Mouse (Mus musculus) adrenal gland, postnatal 14 days (tissue): ENCODE measurements around the gene Tedc1. TPM values are rescaled to one million over a fixed set of nuclear protein-coding genes. Genes with fewer than 3 reads are reported as not detected.
A peak's percentile ranks its signal among the peaks of the same experiment; 100 is the strongest.

Experiments used
- DNase-seq: peaks from one replicate; pipeline ENCODE4 v3.0.0; 2021; ENCODE audit warnings: mixed read lengths
- total RNA-seq: library from RNA; stranded (reverse); gene quantifications from 2 replicates; pipeline ENCODE4 v1.2.3, GENCODE M21; 2021

The Tedc1 gene
- total RNA-seq, 1 experiment from 2014 or later = 3.7 TPM

DNA sequence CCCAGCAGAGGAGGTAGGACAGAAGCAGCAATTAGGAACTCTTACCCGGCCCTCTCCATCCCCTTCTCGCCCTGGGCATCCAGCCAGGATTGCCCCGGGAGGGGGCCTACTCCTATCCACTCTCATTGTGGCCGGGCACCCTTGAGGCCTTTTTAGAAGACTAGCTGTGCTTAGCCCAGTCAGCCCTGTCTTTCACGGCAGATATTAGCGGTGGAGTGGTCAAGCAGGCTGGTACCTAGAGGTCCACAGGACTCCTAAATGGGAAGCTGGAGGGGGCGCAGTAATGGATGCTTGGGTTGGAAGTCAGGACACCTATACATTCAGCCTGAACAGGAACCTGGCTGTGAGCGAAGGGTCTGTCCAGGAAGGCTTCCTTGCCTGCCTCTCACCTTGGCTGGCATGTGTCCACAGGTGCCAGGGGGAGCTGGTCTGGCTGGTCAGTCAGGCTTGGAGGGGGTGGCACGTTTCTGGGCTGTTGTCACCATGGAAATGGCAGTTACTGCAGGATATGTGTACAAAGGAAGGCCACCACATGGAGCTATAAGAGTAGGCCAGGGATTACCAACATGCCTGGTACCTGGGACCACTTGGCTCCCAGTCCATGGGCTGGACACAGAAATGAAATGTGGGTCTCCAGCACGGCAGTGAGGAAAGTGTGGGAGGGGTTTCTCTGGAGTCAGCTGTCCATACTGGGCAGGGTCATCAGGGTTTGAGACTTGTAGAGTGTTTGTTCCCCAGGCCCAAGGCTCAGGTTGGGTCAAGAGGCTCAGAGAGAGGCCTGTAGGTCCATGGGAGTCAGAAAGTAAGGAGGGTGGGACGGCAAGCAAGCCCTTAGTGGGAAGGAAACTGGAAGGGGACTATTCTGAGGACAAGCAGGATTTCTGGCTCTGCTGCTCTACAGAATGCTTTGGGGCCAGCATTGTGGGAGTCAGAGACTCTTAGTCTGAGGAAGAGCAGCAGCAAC is 17.0 kb upstream of the Tedc1 start:
- no peak for DNase-seq

DNA sequence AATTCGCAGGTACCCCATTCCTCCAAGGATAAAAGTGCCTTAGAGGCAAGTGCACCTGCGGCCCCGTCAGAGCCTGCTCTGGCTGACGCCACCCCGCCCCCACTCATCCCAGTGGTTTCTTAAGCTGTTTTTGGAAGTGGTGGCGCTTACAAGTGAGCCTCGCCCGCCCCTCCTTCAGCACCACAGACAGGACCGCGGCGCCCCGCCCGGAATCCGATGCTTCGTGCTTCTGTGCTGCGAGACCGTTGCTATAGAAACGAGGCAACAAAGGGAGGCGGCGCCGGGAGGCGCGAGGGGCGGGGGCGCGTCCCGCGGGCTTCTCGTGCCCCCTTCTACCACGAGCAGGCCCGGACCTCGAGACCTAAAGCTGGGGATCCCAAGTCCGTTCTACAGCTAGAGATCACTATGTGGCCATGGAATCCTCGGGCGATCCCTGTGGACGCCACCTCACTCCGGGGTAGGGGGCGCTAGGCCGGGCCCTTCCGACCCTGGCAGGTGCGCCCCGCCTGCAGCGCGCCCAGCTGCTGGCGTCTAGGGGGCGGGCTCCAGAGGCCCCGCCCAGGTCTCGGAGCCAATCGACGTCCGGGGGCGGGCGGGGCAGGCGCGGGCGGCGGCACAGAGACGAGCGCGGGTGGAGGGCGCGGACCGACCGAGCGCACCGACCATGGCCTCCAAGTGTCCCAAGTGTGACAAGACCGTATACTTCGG is 16.2 kb upstream of the Tedc1 start, which contains the start of gene Crip2:
Gene Crip2, plus strand, starts transcription at position 329 of the 708 bp plus-strand sequence.
- peak; percentile 91 for DNase-seq

DNA sequence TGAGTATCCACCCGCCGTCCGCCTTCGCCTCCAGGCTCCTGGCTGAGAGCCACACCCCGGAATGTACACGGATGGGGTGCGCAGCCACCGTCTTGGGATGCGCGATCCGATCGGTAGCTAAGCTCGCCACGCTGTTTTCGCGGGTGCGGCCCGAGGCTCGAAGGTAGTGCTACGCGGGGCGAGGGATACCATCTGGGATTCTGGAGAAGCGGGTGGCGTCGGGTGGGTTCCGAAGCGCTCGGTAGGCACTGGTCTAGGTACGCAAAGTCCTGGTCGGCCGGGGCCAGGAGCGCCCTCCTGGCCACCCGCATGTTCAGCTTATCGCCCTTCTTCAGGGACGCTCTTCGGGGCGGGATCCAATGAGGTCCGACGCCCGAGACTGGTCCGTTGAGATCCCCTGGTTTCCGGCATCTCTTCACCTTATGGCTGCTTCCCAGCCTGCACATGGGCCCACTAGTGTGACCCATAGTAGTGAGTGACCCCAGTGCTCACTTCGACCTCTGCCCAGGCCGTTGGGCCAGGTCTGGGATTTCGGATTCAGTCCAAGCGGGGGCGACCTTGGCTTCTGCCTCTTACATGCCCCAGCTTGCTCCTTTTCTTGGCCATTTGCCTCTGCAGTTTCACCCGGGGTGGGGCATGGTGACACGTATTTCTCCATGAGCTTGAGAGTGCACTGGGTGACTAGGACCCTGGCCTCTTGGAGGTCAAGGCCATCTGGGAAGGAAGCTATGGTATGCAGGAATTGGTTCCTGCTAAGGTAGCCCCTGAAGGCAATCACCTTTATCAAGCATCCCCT is 15.4 kb upstream of the Tedc1 start:
- peak; percentile 81 for DNase-seq

DNA sequence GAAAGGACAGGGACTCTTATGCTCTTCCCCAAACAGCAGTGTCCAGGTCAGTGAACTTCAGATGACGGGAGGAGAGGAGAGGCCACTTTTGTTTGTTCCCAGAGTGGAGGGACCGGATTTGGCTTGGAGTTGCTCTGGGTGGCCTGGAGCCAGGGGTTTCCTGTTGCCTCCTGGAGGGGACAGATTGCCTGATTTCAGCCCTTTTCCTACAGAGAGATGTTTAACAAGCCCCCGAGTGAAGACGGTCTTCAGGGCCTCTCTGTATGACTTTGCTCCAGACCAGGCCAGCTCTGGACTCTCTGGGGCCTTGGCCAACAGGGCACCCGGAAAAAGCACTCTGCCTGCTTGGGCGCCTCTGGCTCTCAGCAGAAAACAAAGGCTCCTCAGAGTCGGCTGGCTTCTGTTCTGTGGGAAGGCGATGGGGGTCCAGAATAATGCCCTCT is 14.7 kb upstream of the Tedc1 start:
- DNase-seq = peak; percentile 73

GRCm38 (mm10) chr12:113142021-113142975 is 13.9 kb upstream of the Tedc1 start:
- peak; percentile 84 for DNase-seq

GRCm38 (mm10) chr12:113143164-113143563 is 13.1 kb upstream of the Tedc1 start:
- DNase-seq = no peak

GRCm38 (mm10) chr12:113144001-113144756 is 12.0 kb upstream of the Tedc1 start:
- peak; percentile 72 for DNase-seq

DNA sequence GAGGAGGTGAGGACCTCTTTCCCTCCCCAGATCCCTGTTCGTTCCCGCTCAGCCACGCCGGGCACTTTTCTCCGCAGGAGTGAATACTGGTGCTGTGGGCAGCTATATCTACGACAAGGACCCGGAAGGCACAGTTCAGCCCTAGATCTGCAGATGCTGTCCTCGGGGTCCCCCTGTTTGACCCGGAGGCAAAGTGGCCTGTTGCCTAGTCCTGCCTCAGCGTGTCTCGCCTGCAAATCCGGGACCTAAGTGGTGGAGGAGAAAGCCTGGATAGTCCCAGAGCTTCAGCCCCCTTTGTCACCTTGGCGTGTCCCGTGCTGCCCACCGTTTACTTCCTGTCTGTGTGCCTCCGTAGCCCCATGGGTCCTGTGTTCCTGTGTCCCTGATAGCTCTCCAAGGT is 11.3 kb upstream of the Tedc1 start:
- DNase-seq = no peak

- DNase-seq = no peak
Observed at GRCm38 (mm10) chr12:113145591-113145990, 10.6 kb upstream of the Tedc1 start.

DNA sequence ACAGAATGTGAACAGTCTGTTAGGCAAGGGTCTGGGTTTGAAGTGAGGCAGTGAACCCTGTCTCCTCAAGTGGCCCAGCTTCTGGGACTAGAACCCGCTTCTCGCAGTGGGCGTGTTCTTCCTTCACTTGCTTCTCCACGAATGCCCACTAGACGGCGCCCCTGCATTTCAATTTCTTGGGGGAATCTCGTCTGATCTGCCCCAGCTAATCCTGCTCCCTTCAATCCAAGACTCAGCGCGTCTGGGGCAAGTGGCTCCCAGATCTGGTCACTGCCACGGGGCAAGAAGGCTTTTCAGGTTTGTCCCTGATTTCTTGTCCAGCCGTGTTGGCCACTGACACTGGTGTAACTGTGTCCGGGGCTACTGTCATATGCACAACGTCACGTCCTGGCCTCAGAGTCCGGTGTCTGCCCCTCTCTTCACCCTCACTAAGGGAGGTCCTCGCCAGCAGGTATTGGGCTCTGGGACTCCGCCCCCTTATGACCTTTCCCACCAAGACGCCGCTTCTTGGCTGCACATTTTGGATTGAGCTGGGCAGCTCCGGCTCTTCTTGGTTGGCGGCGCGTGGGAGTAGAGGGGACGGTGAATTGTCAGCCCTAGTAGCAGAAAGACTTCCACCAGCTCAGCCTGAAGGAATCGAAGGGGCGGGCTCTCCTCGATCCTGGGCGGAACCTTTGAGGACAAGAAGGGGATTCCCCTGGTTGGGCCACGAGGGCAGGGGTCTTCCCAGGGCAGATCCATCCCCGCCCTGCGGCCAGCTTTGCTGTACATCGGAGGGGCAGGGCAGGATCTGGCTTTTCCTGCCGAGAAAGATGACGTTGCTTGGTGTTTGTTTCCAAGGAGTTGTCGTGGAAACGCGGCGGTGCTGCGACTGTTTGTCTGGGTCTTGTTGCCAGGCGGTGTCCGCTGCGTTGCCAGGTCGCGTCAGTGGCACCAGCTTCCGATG is 9.8 kb upstream of the Tedc1 start, which contains the start of gene Crip1:
Gene Crip1, plus strand, starts transcription at position 205 of the 946 bp plus-strand sequence.
- peak; percentile 92 for DNase-seq

GRCm38 (mm10) chr12:113147481-113147880 is 8.7 kb upstream of the Tedc1 start:
- DNase-seq = peak; percentile 41

- DNase-seq = peak; percentile 70
Observed at GRCm38 (mm10) chr12:113148381-113149035, 7.7 kb upstream of the Tedc1 start.

GRCm38 (mm10) chr12:113149341-113149740 is 6.9 kb upstream of the Tedc1 start:
- peak; percentile 47 for DNase-seq

DNA sequence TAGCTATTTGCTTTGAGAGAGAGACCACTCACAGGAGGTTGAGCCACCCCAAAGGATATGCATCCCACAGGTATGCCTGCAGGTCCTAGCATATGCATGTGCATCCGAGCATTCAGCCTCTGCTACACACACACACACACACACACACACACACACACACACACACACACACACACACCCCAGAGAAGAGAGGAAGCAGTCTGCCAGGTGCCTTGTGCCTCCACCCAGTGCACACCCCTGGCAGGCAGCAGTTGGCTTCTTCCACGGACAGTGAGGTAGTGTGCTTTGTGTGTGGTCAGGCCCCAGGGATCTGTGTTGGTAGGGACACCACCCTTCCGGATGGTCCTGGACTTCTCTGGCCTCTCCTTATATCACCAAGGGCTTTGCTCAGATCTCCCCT is 6.3 kb upstream of the Tedc1 start:
- no peak for DNase-seq

GRCm38 (mm10) chr12:113150591-113150990 is 5.6 kb upstream of the Tedc1 start:
- no peak for DNase-seq

DNA sequence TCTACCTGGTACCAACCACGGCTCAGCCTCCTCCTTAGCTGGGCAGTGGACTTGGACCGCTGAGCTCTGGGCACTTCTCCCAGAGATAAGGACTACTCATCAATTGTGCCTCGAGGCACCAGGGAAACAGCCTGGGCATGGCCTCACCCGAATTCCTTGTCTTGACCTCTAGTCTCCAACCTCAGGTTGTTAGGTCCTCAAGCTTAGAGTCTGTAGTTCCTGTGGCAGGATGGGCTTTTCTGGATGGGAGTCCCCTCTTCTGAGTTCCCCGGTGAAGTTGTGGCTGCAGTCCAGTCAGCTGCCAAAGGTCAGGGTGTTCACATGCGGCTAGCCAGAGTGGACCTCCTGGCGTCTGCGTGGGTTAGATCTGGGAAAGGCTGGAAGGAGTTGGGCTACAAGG is 5.2 kb upstream of the Tedc1 start:
- no peak for DNase-seq

DNA sequence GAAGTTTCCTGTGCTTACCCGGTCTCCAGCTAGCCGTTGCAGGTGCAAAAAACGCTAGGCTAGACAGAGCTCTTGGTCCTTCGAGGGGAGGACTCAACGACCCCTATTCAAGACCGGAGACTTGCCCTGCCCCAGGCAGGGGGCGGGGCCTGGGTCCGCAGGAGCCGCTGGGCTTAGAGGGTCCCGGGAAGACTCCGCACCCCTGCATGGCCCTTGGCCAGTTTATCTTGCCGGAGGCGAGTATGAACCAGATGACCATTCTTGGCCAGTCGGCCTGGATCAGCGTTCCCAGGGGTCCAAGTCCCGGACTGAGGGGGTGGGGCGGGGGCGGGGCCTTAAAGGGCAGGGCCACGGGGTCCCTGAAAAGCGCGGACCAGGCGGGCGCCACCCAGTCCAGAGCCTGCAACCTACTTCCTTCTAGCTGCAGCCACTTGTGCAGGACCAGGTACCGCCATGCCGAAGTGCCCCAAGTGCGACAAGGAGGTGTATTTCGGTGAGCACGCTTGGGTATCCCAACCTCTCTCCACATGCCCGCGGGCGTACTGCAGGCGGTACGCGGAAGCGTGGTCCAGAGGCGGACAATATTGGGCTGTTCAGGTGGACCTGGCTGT is 4.5 kb upstream of the Tedc1 start:
- peak; percentile 40 for DNase-seq

DNA sequence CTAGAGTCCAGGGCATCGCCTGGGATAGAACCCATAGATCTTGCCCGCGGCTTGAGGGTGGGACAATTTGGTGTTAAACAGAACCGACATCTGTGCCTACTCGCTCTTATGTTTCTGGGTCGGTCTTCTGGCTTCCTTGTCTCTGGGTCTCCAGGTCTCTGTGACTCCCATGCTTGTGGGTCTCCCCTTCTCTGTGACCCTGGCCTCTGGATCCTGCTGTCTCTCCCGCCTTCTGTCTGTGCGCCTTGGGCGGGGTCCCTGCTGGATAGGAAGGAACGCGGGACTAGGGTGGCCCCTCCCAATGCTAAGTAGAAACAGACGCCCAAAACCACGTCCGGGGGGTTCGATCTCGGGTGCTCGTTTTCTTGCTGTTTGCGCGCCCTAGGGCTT is 4.0 kb upstream of the Tedc1 start:
- no peak for DNase-seq
